Mouse (Mus musculus) G1E (cell line): ENCODE data around the gene Samd9l. TPM values are rescaled to one million over a fixed set of nuclear protein-coding genes. Genes with fewer than 3 reads are reported as not detected.
"Not testable (repeated sequence)": the region's sequence is repeated elsewhere in the genome, so short reads cannot be mapped to it uniquely, and the experiment has no call there.

ENCODE experiments used
- ATAC-seq: 2 replicates; pipeline ENCODE4 v1.8.0; 2016; ENCODE audit warnings: mild to moderate bottlenecking; ENCODE audit not compliant: insufficient number of reproducible peaks, poor library complexity, low FRiP score, severe bottlenecking; ENCODE audit errors: extremely low read depth
- DNase-seq: peaks from one replicate; pipeline ENCODE4 v3.0.0; 2012; ENCODE audit warnings: low spot score
- H3K27me3 ChIP-seq: 2 replicates; pipeline ENCODE4 v1.6.1; 2012; ENCODE audit warnings: mild to moderate bottlenecking, low read length, inconsistent platforms; ENCODE audit not compliant: insufficient read depth
- H3K36me3 ChIP-seq: replicated peaks from 2 replicates; pipeline ENCODE3; 2012; ENCODE audit warnings: mild to moderate bottlenecking, inconsistent platforms
- H3K4me1 ChIP-seq: 2 replicates; pipeline ENCODE4 v1.6.1; 2012; ENCODE audit warnings: low read depth, low read length, inconsistent platforms, mixed read lengths; ENCODE audit not compliant: insufficient read depth
- H3K4me3 ChIP-seq: 2 replicates; pipeline ENCODE4 v1.5.1; 2012; ENCODE audit warnings: low read depth, mild to moderate bottlenecking, inconsistent platforms, low read length, moderate library complexity, mixed read lengths
- H3K9me3 ChIP-seq: replicated peaks from 2 replicates; pipeline ENCODE4 v1.6.1; 2012; ENCODE audit warnings: inconsistent platforms
- CTCF ChIP-seq: IDR thresholded peaks from 2 replicates; pipeline ENCODE4 v1.5.1; 2012; ENCODE audit warnings: low read depth, low read length, inconsistent platforms, mixed read lengths
- GATA1 ChIP-seq: IDR thresholded peaks from 2 replicates; pipeline ENCODE4 v1.6.1; 2012; ENCODE audit warnings: borderline replicate concordance, low read length, inconsistent platforms, mixed read lengths
- GATA2 ChIP-seq: IDR thresholded peaks from 2 replicates; pipeline ENCODE4 v1.6.1; 2012; ENCODE audit warnings: low read depth, low read length, inconsistent platforms, borderline replicate concordance
- POLR2AphosphoS5 ChIP-seq: IDR thresholded peaks from 2 replicates; pipeline ENCODE4 v1.6.1; 2012; ENCODE audit warnings: low read depth, low read length, inconsistent platforms; ENCODE audit not compliant: insufficient replicate concordance
- TAL1 ChIP-seq: conservative IDR thresholded peaks from 2 replicates; pipeline ENCODE4 v1.6.1; 2012; ENCODE audit warnings: low read depth, low read length, inconsistent platforms, mixed read lengths
- polyA plus RNA-seq: library from polyadenylated mRNA; stranded (reverse); fragments of >175 nt; gene quantifications from 2 replicates; pipeline ENCODE4 v1.2.3, GENCODE M21; 2012
- total RNA-seq, 2 experiments: library from RNA; stranded (forward) in 1 of 2; stranded (reverse) in 1 of 2; fragments of 200-1000 nt in 1 of 2; fragments of >200 nt in 1 of 2; fragmentation: Nextera tagmentation in 1 of 2; gene quantifications; 2 replicates each; pipeline ENCODE4 v1.2.3; 2014 to 2017

Samd9l gene
- total RNA-seq (2014; fragmentation: Nextera tagmentation) = 22.6 and 23.6 TPM in 2 replicates
- total RNA-seq (2017) = 78.1 and 84.5 TPM in 2 replicates
- polyA plus RNA-seq = 0.39 and 0.70 TPM in 2 replicates

GRCm38 (mm10) chr6:3399340-3400068 is at the start of gene Samd9l:
Gene Samd9l (minus strand): TSS chr6:3399572.
- H3K9me3 ChIP-seq, H3K4me1 ChIP-seq, H3K36me3 ChIP-seq, H3K27me3 ChIP-seq: not testable (repeated sequence)
- DNase-seq (peak; percentile 3), ATAC-seq (peak; percentile 91)
- H3K4me3 ChIP-seq = peak within 1 kb of the TSS; percentile 62

DNA sequence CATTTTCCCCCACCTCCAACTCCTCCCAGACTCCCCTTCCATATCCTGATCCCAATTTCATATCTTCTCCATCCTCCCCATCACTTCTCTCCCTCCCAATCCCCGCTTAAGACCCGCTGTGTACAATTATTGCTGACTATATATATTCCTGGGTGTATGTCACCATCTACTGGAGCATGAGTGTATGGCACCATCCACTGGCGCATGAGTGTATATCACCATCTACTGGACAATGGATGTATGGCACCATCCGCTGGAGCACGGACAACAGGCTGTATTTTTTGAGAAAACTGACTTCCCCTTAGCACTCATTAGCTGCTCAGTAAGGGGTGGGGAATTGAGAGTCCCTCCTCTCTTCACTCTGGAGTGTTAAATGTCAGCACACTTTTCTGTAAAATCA is 48.0 kb upstream of the Samd9l start:
- no peaks in the 10 kb centered on the region for H3K4me1 ChIP-seq
- H3K27me3 ChIP-seq = no peaks in the 10 kb centered on the region
- H3K4me3 ChIP-seq = no peak overlapping the region
- TF ChIP-seq CTCF (peak; percentile 99), GATA2 (no peak)
- no peaks in the 10 kb centered on the region for H3K9me3 ChIP-seq
- ATAC-seq (peak; percentile 99), DNase-seq (peak; percentile 3)
- H3K36me3 ChIP-seq = no peaks in the 10 kb centered on the region

DNA sequence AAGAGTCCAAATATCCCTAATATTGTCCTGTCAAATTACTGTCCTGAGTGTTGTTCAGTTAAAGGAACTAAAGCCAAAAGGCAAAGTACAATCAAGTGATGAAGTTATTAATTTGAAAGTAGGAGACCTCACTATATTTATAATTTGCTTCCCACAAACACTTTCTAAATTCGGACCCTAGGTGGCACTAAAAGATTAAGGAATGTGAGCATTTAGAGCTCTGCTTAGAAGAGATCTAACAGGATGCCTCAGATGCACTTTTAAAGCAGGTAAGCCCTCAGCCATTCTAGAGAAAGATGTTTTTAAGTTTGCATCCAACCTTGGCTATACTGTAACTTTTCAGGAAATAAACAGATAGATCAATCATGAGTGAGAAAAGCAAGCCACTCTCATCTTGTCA is 44.5 kb upstream of the Samd9l start:
- peaks cover 3% of the 10 kb centered on the region; the same call in 1 of the 2 replicates for H3K4me1 ChIP-seq
- no peaks in the 10 kb centered on the region for H3K27me3 ChIP-seq
- no peak for ATAC-seq
- no peaks in the 10 kb centered on the region for H3K36me3 ChIP-seq
- no peak overlapping the region for H3K4me3 ChIP-seq
- TF ChIP-seq POLR2AphosphoS5 = no peak
- no peak for TF ChIP-seq CTCF
- no peak for TF ChIP-seq GATA2
- TF ChIP-seq GATA1 = no peak
- TF ChIP-seq TAL1 = no peak
- no peak for DNase-seq
- H3K9me3 ChIP-seq = no peaks in the 10 kb centered on the region

DNA sequence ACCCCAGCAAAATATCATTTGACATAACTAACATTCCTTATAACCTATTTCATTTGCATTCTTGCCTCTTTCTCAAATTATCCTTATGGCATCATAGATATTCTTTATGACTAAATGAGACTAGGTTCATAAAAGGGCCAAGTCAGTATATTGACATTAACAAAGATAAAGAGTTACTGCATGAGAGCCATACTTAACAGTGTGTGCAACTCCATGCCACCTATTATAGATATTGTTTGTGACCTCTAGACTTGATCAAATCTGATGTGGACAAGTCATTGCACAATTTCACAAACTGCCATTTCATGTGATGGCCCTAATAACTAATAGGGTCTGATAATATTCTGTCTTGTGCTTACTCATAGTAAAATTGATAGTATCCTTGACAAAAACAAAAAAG is 36.7 kb upstream of the Samd9l start:
- ATAC-seq (no peak), DNase-seq (no peak)
- Histone ChIP-seq H3K36me3 (no peaks in the 10 kb centered on the region), H3K9me3 (peaks cover 3% of the 10 kb centered on the region; the same call in 1 of the 2 replicates), H3K4me1 (peaks cover 2% of the 10 kb centered on the region; the same call in 1 of the 2 replicates), H3K27me3 (no peaks in the 10 kb centered on the region), H3K4me3 (no peak overlapping the region)
- TF ChIP-seq GATA1 (no peak), TAL1 (no peak), GATA2 (no peak), POLR2AphosphoS5 (no peak), CTCF (no peak)

- not testable (repeated sequence) for H3K36me3 ChIP-seq, ATAC-seq, H3K27me3 ChIP-seq, H3K4me1 ChIP-seq, DNase-seq, H3K9me3 ChIP-seq, H3K4me3 ChIP-seq
These were observed 31.6 kb upstream of the Samd9l start for GRCm38 (mm10) chr6:3430976-3431375.

DNA sequence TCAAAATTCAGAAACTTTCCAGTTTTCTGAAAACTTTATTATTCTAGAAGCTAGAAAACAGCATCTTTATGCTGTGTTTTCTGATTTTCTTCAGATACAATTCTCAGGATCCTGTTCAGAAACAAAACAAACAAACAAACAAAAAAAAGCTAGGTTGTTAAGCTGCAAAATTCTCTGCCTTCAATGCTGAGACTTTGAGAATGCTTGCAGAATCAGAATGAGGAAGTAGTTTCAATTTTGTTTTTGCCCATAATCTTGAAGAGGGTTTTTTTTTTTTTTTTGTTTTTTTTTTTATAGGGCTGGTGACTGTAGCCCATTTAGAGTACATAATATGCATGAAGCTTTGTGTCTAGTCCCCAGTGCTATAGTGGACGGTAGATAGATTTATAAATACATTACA is 27.7 kb upstream of the Samd9l start:
- no peaks in the 10 kb centered on the region for H3K27me3 ChIP-seq
- H3K9me3 ChIP-seq = no peaks in the 10 kb centered on the region
- ATAC-seq (no peak), DNase-seq (no peak)
- H3K36me3 ChIP-seq = no peaks in the 10 kb centered on the region
- H3K4me1 ChIP-seq = no peaks in the 10 kb centered on the region
- no peak for TF ChIP-seq POLR2AphosphoS5
- TF ChIP-seq GATA1 = no peak
- TF ChIP-seq CTCF = no peak
- no peak for TF ChIP-seq TAL1
- no peak for TF ChIP-seq GATA2
- no peak overlapping the region for H3K4me3 ChIP-seq

GRCm38 (mm10) chr6:3425333-3425732 is 26.0 kb upstream of the Samd9l start:
- H3K4me3 ChIP-seq, H3K36me3 ChIP-seq, DNase-seq, H3K27me3 ChIP-seq, H3K9me3 ChIP-seq, ATAC-seq, H3K4me1 ChIP-seq: not testable (repeated sequence)

- H3K4me3 ChIP-seq, H3K4me1 ChIP-seq, H3K27me3 ChIP-seq, DNase-seq, H3K9me3 ChIP-seq, H3K36me3 ChIP-seq: not testable (repeated sequence)
- ATAC-seq = peak; percentile 74
These were observed 25.4 kb upstream of the Samd9l start for GRCm38 (mm10) chr6:3424613-3425277.

- not testable (repeated sequence) for H3K9me3 ChIP-seq, H3K4me3 ChIP-seq
- ATAC-seq = peak; percentile 79
These were observed 2.0 kb downstream of the Samd9l start for GRCm38 (mm10) chr6:3397182-3397906.

More at GRCm38 (mm10) chr6:3397182-3397906, 2.0 kb downstream of the Samd9l start:
- not testable (repeated sequence) for H3K36me3 ChIP-seq, H3K4me1 ChIP-seq, DNase-seq, H3K27me3 ChIP-seq
